Mouse (Mus musculus) bone marrow macrophage, adult 2 months (primary cell): ENCODE measurements around the gene Farp1.

ENCODE experiments used
- CTCF ChIP-seq: IDR thresholded peaks from 2 replicates; pipeline ENCODE4 v1.5.1; 2012; ENCODE audit warnings: low read depth, mild to moderate bottlenecking, low read length, moderate library complexity
- POLR2A ChIP-seq: IDR thresholded peaks from 2 replicates; pipeline ENCODE4 v1.6.1; 2012; ENCODE audit warnings: mild to moderate bottlenecking, low read depth, low read length, borderline replicate concordance

GRCm38 (mm10) chr14:121147026-121147425 lies 112.0 kb downstream of the Farp1 start:
- TF ChIP-seq CTCF: no peak
- TF ChIP-seq POLR2A: no peak
